Mouse (Mus musculus) kidney, embryonic 15.5 days (tissue): ENCODE data around the gene Caap1. TPM values are rescaled to one million over a fixed set of nuclear protein-coding genes. Genes with fewer than 3 reads are reported as not detected.

ENCODE experiments used
- ATAC-seq: fragments of 200-750 bp; cut with Nextera tagmentation; replicated peaks from 2 replicates; pipeline ENCODE4 v1.8.0; 2017; ENCODE audit warnings: moderate TSS enrichment; ENCODE audit not compliant: low FRiP score
- H3K27ac ChIP-seq: fragments of 300-500 bp; sonication (generic); 2 replicates; pipeline ENCODE4 v1.5.1; 2015; ENCODE audit warnings: mild to moderate bottlenecking, inconsistent platforms
- H3K27me3 ChIP-seq: fragments of 300-500 bp; sonication (generic); 2 replicates; pipeline ENCODE4 v1.6.1; 2015; ENCODE audit warnings: inconsistent platforms
- H3K36me3 ChIP-seq: fragments of 300-500 bp; sonication (generic); 2 replicates; pipeline ENCODE4 v1.6.1; 2015; ENCODE audit warnings: inconsistent platforms
- H3K4me1 ChIP-seq: fragments of 300-500 bp; sonication (generic); 2 replicates; pipeline ENCODE4 v1.6.1; 2015; ENCODE audit warnings: inconsistent platforms
- H3K4me2 ChIP-seq: fragments of 300-500 bp; sonication (generic); 2 replicates; pipeline ENCODE4 v1.6.1; 2015; ENCODE audit warnings: moderate library complexity, mild to moderate bottlenecking, inconsistent platforms
- H3K4me3 ChIP-seq: fragments of 300-500 bp; sonication (generic); replicated peaks from 2 replicates; pipeline ENCODE4 v1.5.1; 2015; ENCODE audit warnings: mild to moderate bottlenecking, inconsistent platforms
- H3K9ac ChIP-seq: fragments of 300-500 bp; sonication (generic); 2 replicates; pipeline ENCODE4 v1.6.1; 2015; ENCODE audit warnings: mild to moderate bottlenecking, inconsistent platforms
- H3K9me3 ChIP-seq: fragments of 300-500 bp; sonication (generic); replicated peaks from 2 replicates; pipeline ENCODE4 v1.6.1; 2016; ENCODE audit warnings: inconsistent platforms
- WGBS: fragments of 180-500 bp; shearing (Covaris S2); methylation state at CpG from one replicate; pipeline ENCODE4 v1.1.7; 2015; ENCODE audit warnings: mixed read lengths; 5-methylcytosine and 5-hydroxymethylcytosine counted together
- polyA plus RNA-seq: library from polyadenylated mRNA; unstranded; fragments of >200 nt; fragmentation: Nextera tagmentation; extraction: Ambion mirVana; gene quantifications from 2 replicates; pipeline ENCODE4 v1.2.1, GENCODE M21; 2015

The Caap1 gene
- polyA plus RNA-seq, 1 experiment from 2014 or later, result 23.9 TPM

DNA sequence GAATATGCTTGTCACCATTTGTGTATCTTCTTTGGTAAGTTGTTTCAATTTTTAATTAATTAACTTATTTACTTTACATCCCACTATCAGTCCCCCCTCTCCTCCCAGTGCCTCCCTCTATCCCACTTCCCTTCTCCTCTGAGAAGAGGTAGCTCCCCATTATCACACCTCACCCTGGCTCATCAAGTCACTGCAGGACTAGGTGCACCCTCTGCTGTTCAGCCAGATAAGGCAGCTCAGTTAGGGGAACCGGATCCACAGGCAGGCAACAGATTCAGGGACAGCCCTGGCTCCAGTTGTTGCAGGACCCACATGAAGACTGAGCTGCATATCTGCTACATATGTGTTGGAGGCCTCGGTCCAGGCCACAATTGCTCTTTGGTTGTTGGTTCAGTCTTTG, 97.2 kb downstream of the Caap1 start:
- Histone ChIP-seq H3K36me3 (peaks cover 10% of the 10 kb centered on the region), H3K27me3 (no peaks in the 10 kb centered on the region), H3K4me3 (no peak overlapping the region), H3K4me2 (no peak overlapping the region), H3K9me3 (no peaks in the 10 kb centered on the region), H3K4me1 (no peaks in the 10 kb centered on the region), H3K27ac (no peak overlapping the region), H3K9ac (no peak overlapping the region)
- no peak for ATAC-seq
- 87% methylated on average over 2 of the region's 2 CpGs for WGBS

DNA sequence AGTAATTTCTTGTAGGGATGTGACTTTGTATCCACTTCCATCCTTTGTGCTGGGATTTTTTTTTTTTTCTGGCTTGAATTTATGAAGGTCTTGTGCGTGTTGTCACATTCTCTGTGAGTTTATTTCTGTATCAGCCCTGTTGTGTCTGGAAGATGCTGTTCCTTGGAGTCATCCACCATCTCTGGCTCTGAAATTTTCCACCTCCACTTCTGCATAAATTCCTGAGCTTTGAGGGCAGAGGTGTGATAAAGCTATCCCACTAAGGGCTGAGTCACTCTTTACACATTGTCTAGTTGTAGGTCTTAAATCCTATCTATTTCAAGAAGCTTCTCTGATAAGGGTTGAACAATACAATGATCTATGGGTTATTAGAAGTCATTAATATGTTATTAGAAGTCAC, 101.7 kb downstream of the Caap1 start:
- H3K9ac ChIP-seq, result no peak overlapping the region
- H3K4me2 ChIP-seq, result no peak overlapping the region
- no peak overlapping the region for H3K4me3 ChIP-seq
- no peak overlapping the region for H3K27ac ChIP-seq
- H3K36me3 ChIP-seq, result peaks cover 6% of the 10 kb centered on the region
- no peaks in the 10 kb centered on the region for H3K4me1 ChIP-seq
- H3K9me3 ChIP-seq, result no peaks in the 10 kb centered on the region
- 86% methylated on average over 1 of the region's 1 CpGs for WGBS
- H3K27me3 ChIP-seq, result no peaks in the 10 kb centered on the region
- ATAC-seq, result no peak

Other genes with a start within 250 kb of the Caap1 start
- gene Gm10306, start 250 bp downstream of the Caap1 start, polyA plus RNA-seq, result not detected in 2 replicates
- gene Plaa, start 46.4 kb upstream of the Caap1 start, polyA plus RNA-seq, result 70.7 and 75.6 TPM in 2 replicates
- gene Ift74, start 57.7 kb upstream of the Caap1 start, polyA plus RNA-seq, result 40.6 and 43.9 TPM in 2 replicates
- 2.3 and 2.4 TPM in 2 replicates for gene Lrrc19, start 93.3 kb upstream of the Caap1 start, polyA plus RNA-seq
- gene Tek, start 182.5 kb upstream of the Caap1 start, polyA plus RNA-seq, result 33.0 and 34.1 TPM in 2 replicates